Mouse (Mus musculus) megakaryocyte, adult 5-6 weeks (primary cell): Measurements from ENCODE around the gene Zfpm1. TPM values are rescaled to one million over a fixed set of nuclear protein-coding genes. Genes with fewer than 3 reads are reported as not detected.

ENCODE experiments used
- ATAC-seq: 2 replicates; pipeline ENCODE4 v1.8.0; 2016; ENCODE audit warnings: mild to moderate bottlenecking, inconsistent platforms; ENCODE audit not compliant: poor library complexity, severe bottlenecking
- total RNA-seq, 2 experiments: library from RNA; stranded (forward) in 1 of 2; stranded (reverse) in 1 of 2; fragments of 153-499, 151-499 nt in 1 of 2; fragments of 221-1000, 200-1000 nt in 1 of 2; gene quantifications; 2 replicates each; pipeline versions ENCODE4 v1.2.3 to v1.2.4; 2015 to 2017

The Zfpm1 gene
- total RNA-seq, 2 experiments from 2014 or later = 4.3 to 4.8 TPM

- peak; percentile 99 for ATAC-seq
Observed at GRCm38 (mm10) chr8:122376365-122377231, 94.7 kb downstream of the Zfpm1 start, which contains the start of gene Zc3h18. TSS of gene Zc3h18 (plus strand) at chr8:122376609.

- no peak for ATAC-seq
Observed at GRCm38 (mm10) chr8:122383039-122383438, 101.1 kb downstream of the Zfpm1 start.

Other genes starting within 250 kb of the Zfpm1 start
- gene Trhr2, start 78.6 kb downstream of the Zfpm1 start, total RNA-seq (2015) = not detected in 2 replicates
- gene Trhr2, start 78.6 kb downstream of the Zfpm1 start, total RNA-seq (2017) = not detected in 2 replicates
- gene Zc3h18, start 94.5 kb downstream of the Zfpm1 start, total RNA-seq (2015) = 19.6 and 22.0 TPM in 2 replicates
- 50.2 and 63.1 TPM in 2 replicates for gene Zc3h18, start 94.5 kb downstream of the Zfpm1 start, total RNA-seq (2017)
- not detected in 2 replicates for gene Il17c, start 139.9 kb downstream of the Zfpm1 start, total RNA-seq (2015)
- gene Il17c, start 139.9 kb downstream of the Zfpm1 start, total RNA-seq (2017) = not detected in 2 replicates
- gene Cyba, start 150.8 kb downstream of the Zfpm1 start, total RNA-seq (2015) = 547 and 634 TPM in 2 replicates
- gene Cyba, start 150.8 kb downstream of the Zfpm1 start, total RNA-seq (2017) = 285 and 337 TPM in 2 replicates
- gene Mvd, start 161.3 kb downstream of the Zfpm1 start, total RNA-seq (2015) = 9.8 and 10.3 TPM in 2 replicates
- gene Mvd, start 161.3 kb downstream of the Zfpm1 start, total RNA-seq (2017) = 15.2 and 15.6 TPM in 2 replicates
- gene Snai3, start 178.6 kb downstream of the Zfpm1 start, total RNA-seq (2015) = 0.09 and 0.25 TPM in 2 replicates
- not detected in 2 replicates for gene Snai3, start 178.6 kb downstream of the Zfpm1 start, total RNA-seq (2017)
- gene Rnf166, start 193.9 kb downstream of the Zfpm1 start, total RNA-seq (2015) = 42.0 and 48.6 TPM in 2 replicates
- gene Rnf166, start 193.9 kb downstream of the Zfpm1 start, total RNA-seq (2017) = 50.8 and 59.5 TPM in 2 replicates
- gene Ctu2, start 194.0 kb downstream of the Zfpm1 start, total RNA-seq (2015) = 13.5 and 16.2 TPM in 2 replicates
- gene Ctu2, start 194.0 kb downstream of the Zfpm1 start, total RNA-seq (2017) = 4.7 and 7.7 TPM in 2 replicates